Mouse (Mus musculus) left cerebral cortex, postnatal 25 days (tissue): ENCODE data around the gene Plin3. TPM values are rescaled to one million over a fixed set of nuclear protein-coding genes. Genes with fewer than 3 reads are reported as not detected.

Source experiments
- DNase-seq, 2 experiments: peaks; one replicate each; pipeline ENCODE4 v3.0.0; 2022; ENCODE audit warnings: low spot score in 2 of 2, mixed read lengths in 1 of 2
- intact Hi-C: fragments of 180-260 bp; cut with DNase I; formaldehyde crosslinking; loops from one replicate; pipeline ENCODE4 v1.15.1; 2025
- microRNA-seq, 2 experiments: library from miRNA; unstranded; fragments of <30 nt; microRNA quantifications; one replicate each; pipeline ENCODE4 v1.2.0; 2022
- total RNA-seq, 2 experiments: library from RNA; stranded (reverse); gene quantifications; 2 replicates each; pipeline ENCODE4 v1.2.3; 2021

The Plin3 gene
- total RNA-seq, 2 experiments from 2014 or later: 7.6 to 10.3 TPM

DNA sequence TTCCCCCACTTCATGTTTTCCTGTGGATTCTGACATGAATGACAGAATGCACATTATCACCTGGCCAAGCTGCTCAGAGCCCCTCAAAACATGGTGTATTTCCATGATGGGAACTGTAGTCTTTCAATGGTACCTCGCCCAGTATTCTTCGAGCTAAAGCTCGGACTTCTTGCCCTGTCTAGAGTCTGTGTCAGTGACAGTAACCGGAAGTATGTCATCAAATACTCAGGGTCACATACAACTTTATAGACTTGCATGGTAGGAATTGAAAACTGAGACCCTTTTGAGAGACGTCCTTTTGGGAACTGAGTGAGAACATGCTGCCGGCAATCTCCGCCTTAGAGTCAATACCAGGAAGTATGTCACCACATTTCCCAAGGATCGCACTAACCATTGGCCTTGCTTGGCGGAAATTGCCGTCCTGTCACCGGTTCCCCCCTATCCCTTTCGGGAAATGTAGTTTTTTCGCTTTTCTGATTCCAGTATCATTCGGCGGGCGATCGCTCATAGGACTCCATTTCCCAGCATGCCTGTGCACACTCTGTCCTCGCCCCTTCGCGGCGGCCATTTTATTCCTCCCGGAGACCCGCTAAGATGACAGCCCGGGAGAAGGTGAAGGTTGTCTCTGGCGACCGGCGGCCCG lies 36.3 kb downstream of the Plin3 start, which contains the start of gene Fem1a:
Gene Fem1a, plus strand, starts transcription at position 572 of the 643 bp plus-strand sequence.
- DNase-seq: peak; percentile 94 to 99
- intact Hi-C loops: loop anchor here (1.0 to 5.0 kb wide), 2 partner anchors 38 to 174 kb away; partner anchors contain the start of gene Dpp9

DNA sequence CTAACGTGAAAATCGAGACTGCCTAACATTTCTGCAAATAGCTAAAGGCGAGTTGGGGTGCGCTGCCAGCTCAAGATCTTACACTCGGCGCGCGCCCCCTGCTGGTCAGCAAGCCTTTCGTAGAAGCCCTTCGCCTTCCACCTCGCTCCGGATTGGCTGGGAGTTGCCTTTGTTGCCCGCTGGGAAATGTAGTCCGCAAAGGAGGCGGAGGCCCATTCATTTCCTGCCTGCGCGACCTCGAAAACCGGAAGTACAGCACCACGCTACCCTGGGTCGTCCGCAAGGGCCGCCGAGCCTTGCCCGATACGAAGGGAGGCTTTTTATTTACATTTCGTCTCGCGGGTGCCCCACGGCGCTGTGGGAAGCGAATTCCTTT lies 36.8 kb downstream of the Plin3 start:
- intact Hi-C loops: loop anchor here (1.0 to 5.0 kb wide), 3 partner anchors 38 to 174 kb away; partner anchors contain the start of gene Dpp9
- peak; percentile 99 to 100 for DNase-seq

DNA sequence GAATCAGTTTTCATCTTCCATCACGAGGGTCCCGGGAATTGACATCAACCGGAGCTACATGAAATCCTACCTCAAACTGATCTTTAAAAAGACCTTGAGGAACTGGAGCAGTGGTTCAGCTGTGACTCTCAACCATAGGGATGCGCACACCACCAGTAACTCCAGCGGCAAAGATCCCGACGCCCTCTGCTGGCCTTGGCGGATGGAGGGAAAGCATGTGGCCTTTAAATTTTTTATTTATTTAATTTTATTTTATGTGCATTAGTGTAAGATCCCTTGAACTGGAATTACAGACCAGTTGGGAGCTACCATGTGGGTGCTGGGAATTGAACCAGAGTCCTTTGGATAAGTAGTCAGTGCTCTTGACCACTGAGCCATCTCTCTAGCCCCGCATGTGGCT lies 37.2 kb downstream of the Plin3 start:
- peak in 1 of 2 experiments; percentile 70 for DNase-seq
- intact Hi-C loops: loop anchor here (2.0 to 5.0 kb wide), 2 partner anchors 121 to 173 kb away; no protein-coding TSS in a partner anchor

DNA sequence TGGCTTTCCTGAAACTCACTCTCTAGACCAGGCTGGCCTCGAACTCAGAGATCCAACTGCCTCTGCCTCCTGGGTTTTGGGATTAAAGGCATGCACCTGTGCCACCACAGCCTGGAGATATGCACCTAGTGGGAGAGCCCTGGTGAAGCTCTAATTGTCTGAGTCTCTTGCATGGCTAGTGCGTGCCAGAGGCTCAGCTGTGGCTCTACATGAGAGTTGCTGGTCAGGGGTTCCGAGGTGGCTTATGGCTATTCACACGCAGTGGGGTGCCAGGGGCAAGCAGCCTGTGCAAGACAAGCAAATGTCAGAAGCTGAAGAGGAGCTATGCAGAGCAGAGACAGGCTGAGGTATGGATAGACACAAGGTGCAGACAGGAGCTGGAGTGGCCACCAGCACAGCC lies 38.0 kb downstream of the Plin3 start:
- intact Hi-C loops: loop anchor here (2.0 to 5.0 kb wide), 2 partner anchors 120 to 172 kb away; no protein-coding TSS in a partner anchor

DNA sequence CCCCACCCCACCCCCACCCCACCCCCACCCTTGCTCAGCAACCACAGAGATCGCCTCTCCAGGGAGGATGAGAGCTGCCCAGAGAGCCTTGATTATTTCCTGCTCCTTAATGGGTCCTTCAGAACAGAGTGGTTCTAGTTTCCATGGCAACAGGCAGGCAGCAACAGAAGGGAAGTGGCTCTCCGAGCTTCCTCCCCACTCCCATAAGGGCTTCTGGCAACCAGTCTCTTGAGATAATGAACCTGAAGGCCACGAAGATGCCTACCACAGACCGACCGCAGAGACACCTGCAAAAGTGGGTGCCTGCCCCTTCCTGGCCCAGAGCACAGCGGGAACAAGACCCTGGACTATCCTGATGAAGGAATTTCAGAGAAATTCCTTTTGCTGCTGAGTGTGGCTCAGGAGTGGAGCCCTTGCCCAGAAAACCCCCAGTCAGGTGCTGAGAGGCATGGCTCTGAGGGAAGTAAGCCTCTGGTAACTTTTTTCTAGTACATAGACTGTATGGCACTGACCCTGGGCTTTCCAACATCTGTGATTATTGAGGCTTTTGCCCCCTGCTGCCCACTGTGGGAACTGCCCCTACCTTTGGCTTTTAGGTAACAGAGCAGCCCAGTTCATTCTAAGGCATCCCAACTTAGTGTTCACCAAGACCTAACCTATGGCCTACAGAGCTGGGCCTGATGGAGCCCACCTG lies 41.4 kb downstream of the Plin3 start:
- DNase-seq: peak; percentile 65 to 80
- intact Hi-C loops: loop anchor here (1.0 to 2.0 kb wide), 2 partner anchors 18 to 32 kb away; partner anchors contain the start of gene Dpp9

More for the DNA sequence above, 38.0 kb downstream of the Plin3 start:
- no peak for DNase-seq

DNA sequence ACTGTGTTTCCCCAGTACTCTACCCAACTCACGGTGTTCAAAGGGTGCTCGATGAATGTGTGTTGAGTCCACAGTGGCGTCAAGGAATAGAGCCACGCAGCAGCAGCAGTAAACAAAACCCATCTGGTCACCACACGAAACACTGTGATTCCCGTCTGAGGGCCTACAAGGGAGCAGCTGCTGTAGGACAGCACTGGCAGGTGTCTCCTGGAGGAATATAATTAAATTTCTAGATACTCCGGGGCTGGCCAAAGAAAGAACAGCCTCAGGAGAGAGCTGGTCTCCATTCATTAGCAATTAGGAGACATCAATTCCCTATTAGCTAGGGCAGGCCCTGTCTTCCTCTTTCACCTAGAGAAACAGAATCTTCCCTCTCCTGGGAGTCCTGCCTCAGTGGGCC lies 47.1 kb downstream of the Plin3 start:
- no peak for DNase-seq
- intact Hi-C loops: no loop called here

DNA sequence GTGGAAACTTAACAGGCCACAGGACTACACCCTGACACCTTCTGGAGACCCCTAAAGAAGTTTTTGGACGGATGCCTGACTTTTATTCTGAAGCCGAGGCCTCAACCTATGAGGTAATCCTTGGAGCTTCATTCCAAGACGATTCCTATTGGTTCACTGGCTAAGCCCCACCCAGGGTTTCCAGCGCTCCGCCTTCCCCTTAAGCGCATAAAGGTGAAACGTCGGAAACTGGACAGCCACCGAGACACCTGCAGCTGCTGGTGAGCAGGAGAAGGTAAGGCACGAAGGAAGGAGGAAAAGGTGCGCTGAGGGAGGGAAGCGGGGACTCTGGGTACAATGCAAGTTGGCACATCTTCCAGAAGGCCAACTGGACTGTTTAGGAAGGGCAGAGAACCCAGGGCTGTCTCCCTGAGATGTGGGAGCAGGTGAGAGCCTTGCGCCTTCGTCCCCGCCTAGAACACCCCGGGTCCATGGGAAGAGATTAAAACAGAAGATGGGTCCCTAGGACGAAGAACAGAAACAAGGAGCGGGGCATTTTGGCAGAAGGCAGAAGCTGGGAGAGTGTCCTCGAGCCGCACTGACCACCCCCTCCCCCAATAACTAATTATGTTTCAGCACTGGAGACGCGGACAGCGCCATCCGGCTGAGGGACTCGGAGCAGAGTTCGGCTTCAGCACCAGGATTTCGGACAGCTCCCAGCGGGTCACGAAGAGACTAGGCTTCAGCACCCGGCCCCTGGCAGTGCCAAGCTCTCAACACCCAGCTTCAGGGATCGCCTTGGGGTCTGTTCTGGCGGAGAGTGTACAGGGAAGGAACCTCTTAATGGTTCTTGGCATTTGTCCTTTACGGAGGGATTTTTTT lies 50.9 kb downstream of the Plin3 start:
- peak; percentile 72 to 88 for DNase-seq
- intact Hi-C loops: no loop called here

DNA sequence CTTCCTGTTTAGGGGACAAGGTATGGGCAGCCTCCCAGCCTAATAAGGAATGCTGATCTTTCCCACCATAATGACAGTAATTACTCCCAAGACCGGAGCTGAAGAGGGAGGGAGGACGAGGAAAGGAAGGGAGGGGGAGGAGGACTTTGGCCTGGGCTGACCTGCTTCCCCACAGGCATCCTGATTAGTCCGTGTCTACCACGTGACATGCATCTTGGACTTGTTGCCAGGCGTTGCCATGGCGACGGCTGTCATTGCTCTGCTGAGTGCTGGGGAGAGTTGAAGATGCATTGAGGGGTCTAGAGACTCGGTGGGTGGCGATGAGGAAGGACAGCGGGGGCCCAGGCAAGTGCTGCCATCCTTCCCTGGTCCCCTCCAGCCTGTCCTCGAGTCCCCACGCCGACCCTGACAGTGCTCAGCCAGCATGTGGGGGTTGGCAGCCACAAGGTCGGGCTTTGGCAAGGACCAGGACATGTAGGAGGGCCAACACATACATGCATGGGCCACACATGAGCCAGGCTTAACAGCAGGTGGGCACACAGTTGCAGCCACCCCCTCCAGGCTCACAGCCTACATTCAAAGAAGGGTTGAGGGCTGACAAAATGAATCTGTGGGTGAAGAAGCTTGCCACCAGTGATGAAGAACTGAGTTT lies 58.7 kb downstream of the Plin3 start:
- DNase-seq: peak; percentile 87 to 93
- intact Hi-C loops: loop anchor here (1.0 kb wide), 1 partner anchor 17 kb away; no protein-coding TSS in a partner anchor

DNA sequence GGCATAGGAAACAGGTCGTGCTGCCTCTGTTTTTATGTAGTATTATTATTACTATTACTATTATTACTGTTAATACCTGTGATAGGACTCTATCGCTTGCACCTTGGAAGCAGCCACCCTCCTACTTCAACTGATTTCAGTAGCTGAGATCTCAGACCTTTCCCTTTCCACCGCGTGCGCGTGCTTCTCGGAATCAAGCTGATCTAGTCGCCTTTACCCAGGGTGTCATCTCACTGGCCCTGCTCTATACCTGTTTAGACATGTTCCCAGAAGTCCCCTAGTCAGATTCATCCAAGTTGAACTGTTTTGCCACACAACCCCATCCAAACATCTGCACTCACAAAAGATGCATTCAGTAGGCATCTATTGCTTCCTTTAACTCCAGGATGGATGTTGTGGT lies 59.3 kb downstream of the Plin3 start:
- no peak for DNase-seq
- intact Hi-C loops: loop anchor here (1.0 kb wide), 1 partner anchor 18 kb away; no protein-coding TSS in a partner anchor

DNA sequence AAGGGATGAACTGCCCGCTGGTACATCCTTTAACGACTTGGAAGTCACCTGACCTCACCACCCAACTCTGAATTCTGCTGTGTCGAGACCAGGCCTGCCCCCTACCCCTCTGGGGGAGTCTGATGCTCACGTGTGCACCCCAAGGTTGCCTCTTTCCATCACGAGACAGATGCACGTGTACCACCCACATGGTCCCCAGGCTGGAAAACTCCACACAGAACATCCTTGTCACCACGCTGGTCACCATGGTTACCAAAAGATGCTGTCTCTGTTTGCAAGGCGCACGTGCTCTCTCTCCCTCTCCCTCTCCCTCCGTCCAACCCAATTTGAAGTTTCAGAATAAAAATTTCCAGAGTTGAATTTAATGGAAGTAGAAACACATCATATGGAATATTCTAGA lies 62.7 kb downstream of the Plin3 start:
- DNase-seq: peak; percentile 85 to 92
- intact Hi-C loops: no loop called here

Small RNA genes lying within 50 kb of the gene (microRNA-seq; reads per million reads assigned to microRNA genes)
- 2,260 to 2,511 reads per million in 2 experiments for gene Mir7b

Other genes starting within 250 kb of the Plin3 start
- 10 to 100 TPM; 77.0 to 77.7 TPM for gene Ubxn6, start 217.8 kb downstream of the Plin3 start, total RNA-seq
- 100 to 1,000 TPM in 1 of 2 experiments, 10 to 100 TPM in 1; 90.8 to 109 TPM for gene Hdgfl2, start 213.2 kb downstream of the Plin3 start, total RNA-seq
- 1 to 10 TPM; 1.4 to 1.6 TPM for gene Plin4, start 183.1 kb downstream of the Plin3 start, total RNA-seq
- under 1 TPM; 0.64 to 0.87 TPM for gene Plin5, start 175.3 kb downstream of the Plin3 start, total RNA-seq
- gene Lrg1, start 170.9 kb downstream of the Plin3 start, total RNA-seq: 1 to 10 TPM; 3.1 to 3.5 TPM
- gene Sema6b, start 152.5 kb downstream of the Plin3 start, total RNA-seq: 100 to 1,000 TPM; 131 TPM
- gene Tnfaip8l1, start 130.4 kb downstream of the Plin3 start, total RNA-seq: 1 to 10 TPM; 7.8 to 8.9 TPM
- 10 to 100 TPM; 40.5 to 42.1 TPM for gene Mydgf, start 109.0 kb downstream of the Plin3 start, total RNA-seq
- 10 to 100 TPM; 68.3 to 71.4 TPM for gene Dpp9, start 74.0 kb downstream of the Plin3 start, total RNA-seq
- 10 to 100 TPM; 33.5 to 34.1 TPM for gene Fem1a, start 36.1 kb downstream of the Plin3 start, total RNA-seq
- gene Ticam1, start 16.1 kb downstream of the Plin3 start, total RNA-seq: 1 to 10 TPM; 5.2 to 5.4 TPM
- gene Arrdc5, start 7.4 kb upstream of the Plin3 start, total RNA-seq: not detected
- 1 to 10 TPM in 1 of 2 experiments, under 1 TPM in 1; 0.69 to 1.1 TPM for gene Uhrf1, start 10.4 kb upstream of the Plin3 start, total RNA-seq
- gene Kdm4b, start 33.2 kb upstream of the Plin3 start, total RNA-seq: 10 to 100 TPM; 70.0 to 74.4 TPM
- 100 to 1,000 TPM; 621 to 622 TPM for gene Ptprs, start 183.6 kb upstream of the Plin3 start, total RNA-seq
- gene Znrf4, start 219.6 kb upstream of the Plin3 start, total RNA-seq: not detected